Mouse (Mus musculus) CH12.LX (cell line): ENCODE data around the gene Card11. TPM values are rescaled to one million over a fixed set of nuclear protein-coding genes. Genes with fewer than 3 reads are reported as not detected.

Experiments used
- DNase-seq: peaks from one replicate; pipeline ENCODE4 v3.0.0-alpha.2; 2013; ENCODE audit errors: extremely low read depth
- H3K27ac ChIP-seq: 2 replicates; pipeline ENCODE4 v1.5.1; 2012; ENCODE audit warnings: low read depth, mild to moderate bottlenecking, control low read depth, moderate library complexity; ENCODE audit not compliant: insufficient read depth
- H3K27me3 ChIP-seq: replicated peaks from 2 replicates; pipeline ENCODE3; 2012; ENCODE audit warnings: inconsistent platforms
- H3K36me3 ChIP-seq, 2 experiments: replicated peaks in 1 of 2; 2 replicates each; pipeline versions ENCODE3 to v1.6.1; 2012; ENCODE audit warnings: inconsistent platforms in 1 of 2, low read length in 1 of 2, mild to moderate bottlenecking in 1 of 2, mixed read lengths in 1 of 2, moderate library complexity in 1 of 2; ENCODE audit not compliant: control insufficient read depth in 1 of 2, insufficient read depth in 1 of 2
- H3K4me1 ChIP-seq, 2 experiments: 2 replicates each; pipeline ENCODE4 v1.6.1; 2012; ENCODE audit warnings: inconsistent platforms in 1 of 2, moderate library complexity in 1 of 2; ENCODE audit not compliant: insufficient read depth in 2 of 2, control insufficient read depth in 1 of 2
- H3K4me2 ChIP-seq: 2 replicates; pipeline ENCODE4 v1.6.1; 2012; ENCODE audit warnings: low read depth, mild to moderate bottlenecking, control low read depth; ENCODE audit not compliant: poor library complexity, insufficient read depth, severe bottlenecking
- H3K4me3 ChIP-seq, 3 experiments: fragments of 150-350 bp in 1 of 3; sonication (generic) in 1 of 3; replicated peaks in 1 of 3; 2 replicates each; pipeline versions ENCODE3 to v1.5.1; 2011 to 2012; ENCODE audit warnings: low read depth in 2 of 3, low read length in 2 of 3, mild to moderate bottlenecking in 2 of 3, moderate library complexity in 2 of 3, control low read depth in 1 of 3, improper control_type of control experiment in 1 of 3, inconsistent platforms in 1 of 3, mixed read lengths in 1 of 3; ENCODE audit not compliant: poor library complexity in 1 of 3
- H3K79me2 ChIP-seq: replicated peaks from 2 replicates; pipeline ENCODE4 v1.6.1; 2012; ENCODE audit warnings: mild to moderate bottlenecking, moderate library complexity; ENCODE audit not compliant: control insufficient read depth, poor library complexity, insufficient read depth, severe bottlenecking; ENCODE audit errors: extremely low read depth
- H3K9ac ChIP-seq: 2 replicates; pipeline ENCODE4 v1.6.1; 2012; ENCODE audit warnings: low read depth, mild to moderate bottlenecking, control low read depth, moderate library complexity; ENCODE audit not compliant: insufficient read depth
- H3K9me3 ChIP-seq: replicated peaks from 2 replicates; pipeline ENCODE3; 2012; ENCODE audit warnings: low read length, inconsistent platforms, mixed read lengths
- CHD2 ChIP-seq: IDR thresholded peaks from 2 replicates; pipeline ENCODE4 v1.6.1; 2011; ENCODE audit warnings: low read length, improper control_type of control experiment
- CTCF ChIP-seq, 2 experiments: IDR thresholded peaks in 1 of 2; conservative IDR thresholded peaks in 1 of 2; 2 replicates each; pipeline ENCODE4 v1.5.1; 2011 to 2012; ENCODE audit warnings: low read depth in 2 of 2, low read length in 2 of 2, improper control_type of control experiment in 1 of 2, inconsistent platforms in 1 of 2, mild to moderate bottlenecking in 1 of 2, moderate library complexity in 1 of 2
- ETS1 ChIP-seq: conservative IDR thresholded peaks from 2 replicates; pipeline ENCODE4 v1.6.1; 2012; ENCODE audit warnings: low read depth, mild to moderate bottlenecking, inconsistent platforms, low read length, improper control_type of control experiment, moderate library complexity
- HCFC1 ChIP-seq: IDR thresholded peaks from 2 replicates; pipeline ENCODE4 v1.6.1; 2012; ENCODE audit warnings: low read depth, mild to moderate bottlenecking, inconsistent platforms, low read length, improper control_type of control experiment
- JUN ChIP-seq: IDR thresholded peaks from 2 replicates; pipeline ENCODE4 v1.6.1; 2011; ENCODE audit warnings: low read depth, mild to moderate bottlenecking, low read length, improper control_type of control experiment, moderate library complexity; ENCODE audit not compliant: insufficient read depth
- MAX ChIP-seq: IDR thresholded peaks from 2 replicates; pipeline ENCODE4 v1.6.1; 2011; ENCODE audit warnings: low read length, improper control_type of control experiment
- MXI1 ChIP-seq: IDR thresholded peaks from 2 replicates; pipeline ENCODE4 v1.6.1; 2011; ENCODE audit warnings: mild to moderate bottlenecking, low read depth, low read length, improper control_type of control experiment
- NRF1 ChIP-seq: IDR thresholded peaks from 2 replicates; pipeline ENCODE4 v1.6.1; 2014; ENCODE audit warnings: low read depth, mild to moderate bottlenecking, inconsistent platforms, low read length, improper control_type of control experiment, moderate library complexity
- POLR2A ChIP-seq: IDR thresholded peaks from 2 replicates; pipeline ENCODE4 v1.6.1; 2011; ENCODE audit warnings: low read depth, mild to moderate bottlenecking, improper control_type of control experiment, low read length
- POLR2AphosphoS2 ChIP-seq: IDR thresholded peaks from 2 replicates; pipeline ENCODE4 v1.6.1; 2011; ENCODE audit warnings: low read depth, low read length, improper control_type of control experiment
- RAD21 ChIP-seq: IDR thresholded peaks from 2 replicates; pipeline ENCODE4 v1.6.1; 2011; ENCODE audit warnings: low read depth, mild to moderate bottlenecking, low read length, improper control_type of control experiment, moderate library complexity
- SMC3 ChIP-seq: IDR thresholded peaks from 2 replicates; pipeline ENCODE4 v1.6.1; 2011; ENCODE audit warnings: low read depth, low read length, improper control_type of control experiment
- TCF12 ChIP-seq: IDR thresholded peaks from 2 replicates; pipeline ENCODE4 v1.6.1; 2014; ENCODE audit warnings: low read depth, mild to moderate bottlenecking, inconsistent platforms, low read length, improper control_type of control experiment
- UBTF ChIP-seq: IDR thresholded peaks from 2 replicates; pipeline ENCODE4 v1.6.1; 2012; ENCODE audit warnings: low read depth, mild to moderate bottlenecking, inconsistent platforms, low read length, improper control_type of control experiment, moderate library complexity
- ZKSCAN1 ChIP-seq: IDR thresholded peaks from 2 replicates; pipeline ENCODE4 v1.6.1; 2012; ENCODE audit warnings: low read depth, inconsistent platforms, low read length, improper control_type of control experiment, borderline replicate concordance
- ZMIZ1 ChIP-seq: IDR thresholded peaks from 2 replicates; pipeline ENCODE4 v1.6.1; 2012; ENCODE audit warnings: low read depth, mild to moderate bottlenecking, inconsistent platforms, low read length, improper control_type of control experiment
- dilution Hi-C: fragments of 300-500 bp; cut with MboI; formaldehyde crosslinking; loops from 2 replicates; pipeline ENCODE4 v1.14.3; 2020; ENCODE audit warnings: low sequenced_read_pairs; ENCODE audit not compliant: extremely low pct_unique_long_range_greater_than_20kb, extremely low pct_ligation_motif_present
- in situ Hi-C: fragments of 300-500 bp; cut with MboI; formaldehyde crosslinking; loops from 3 replicates; pipeline ENCODE4 v1.14.3; 2019; ENCODE audit warnings: low sequenced_read_pairs, low pct_ligation_motif_present, low pct_unique_long_range_greater_than_20kb, mixed read lengths
- polyA plus RNA-seq: library from polyadenylated mRNA; unstranded; fragments of >175 nt; gene quantifications from 2 replicates; pipeline ENCODE4 v1.2.1, GENCODE M21; 2012; ENCODE audit warnings: low read depth; ENCODE audit not compliant: insufficient read length
- total RNA-seq, 2 experiments: library from RNA; depleted of rRNA; stranded (reverse); fragments of 300-350 nt in 1 of 2; fragments of >200 nt in 1 of 2; gene quantifications; 2 replicates each; pipeline ENCODE4 v1.2.3; 2012 to 2014

Card11 gene
- total and polyA plus RNA-seq, 3 experiments, result 16.1 to 84.6 (median 31.9) TPM

- peaks cover 8% of the 10 kb centered on the region for H3K9me3 ChIP-seq
- in situ Hi-C loops, result no loop called here
- peak; percentile 25 to 65; a peak in 3 of 4 replicates for TF ChIP-seq CTCF (conservative IDR thresholded peaks at IDR 0.05 in 1 of 2, IDR thresholded peaks at IDR 0.05 in 1 of 2; ENCODE audit: low read depth in 2 of 2, low read length in 2 of 2)
- TF ChIP-seq SMC3, result peak; percentile 60
- no peak for TF ChIP-seq MAX
- TF ChIP-seq RAD21, result peak; percentile 47
- no peak for TF ChIP-seq POLR2AphosphoS2
- TF ChIP-seq NRF1, result no peak
- TF ChIP-seq MXI1, result no peak
- TF ChIP-seq CHD2, result no peak
- no peak for TF ChIP-seq ZKSCAN1
- TF ChIP-seq TCF12, result no peak
- no peak for TF ChIP-seq POLR2A
- TF ChIP-seq, all 38 proteins: peak for 3
- dilution Hi-C loops, result no loop called here
- Histone ChIP-seq H3K4me3 (no peak overlapping the region), H3K4me1 (peaks cover 17 to 22% of the 10 kb centered on the region in 2 experiments), H3K27ac (no peak overlapping the region), H3K27me3 (no peaks in the 10 kb centered on the region), H3K9ac (no peak overlapping the region), H3K79me2 (peaks cover 78% of the 10 kb centered on the region), H3K36me3 (peaks cover 51 to 87% of the 10 kb centered on the region in 2 experiments), H3K4me2 (no peak overlapping the region)
- peak; percentile 56 for DNase-seq
Measured at GRCm38 (mm10) chr5:140962945-140963344, 37.4 kb downstream of the Card11 start.

DNA sequence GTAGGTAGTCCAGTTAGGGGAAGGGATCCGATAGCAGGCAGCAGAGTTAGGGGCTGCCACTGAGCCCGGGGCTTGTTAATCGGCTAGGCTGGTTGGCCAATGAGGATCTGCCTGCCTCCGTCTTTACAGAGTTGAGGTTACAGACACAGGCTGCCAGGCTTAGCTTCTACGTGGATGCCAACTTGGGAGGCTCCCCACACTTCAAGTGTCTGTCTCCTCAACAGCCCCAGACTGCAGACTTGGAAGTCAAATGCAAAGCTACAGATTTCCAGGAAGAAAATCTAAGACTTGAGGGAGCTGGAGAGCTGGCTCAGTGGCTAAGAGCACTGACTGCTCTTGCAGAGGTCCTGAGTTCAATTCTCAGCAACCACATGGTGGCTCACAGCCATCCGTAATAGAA, 39.6 kb downstream of the Card11 start:
- no peak overlapping the region for H3K4me2 ChIP-seq
- no peak overlapping the region for H3K4me3 ChIP-seq
- peaks cover 11 to 17% of the 10 kb centered on the region in 2 experiments for H3K4me1 ChIP-seq
- TF ChIP-seq HCFC1, result no peak
- no peaks in the 10 kb centered on the region for H3K9me3 ChIP-seq
- H3K9ac ChIP-seq, result no peak overlapping the region
- dilution Hi-C loops (no loop called here), in situ Hi-C loops (no loop called here)
- H3K36me3 ChIP-seq, result peaks cover 50 to 87% of the 10 kb centered on the region in 2 experiments
- H3K79me2 ChIP-seq, result peaks cover 63% of the 10 kb centered on the region
- H3K27me3 ChIP-seq, result no peaks in the 10 kb centered on the region
- H3K27ac ChIP-seq, result no peak overlapping the region
- DNase-seq, result no peak

- no peak overlapping the region for H3K4me3 ChIP-seq
- no peak for DNase-seq
- TF ChIP-seq HCFC1 (no peak), ZMIZ1 (no peak), JUN (no peak), ETS1 (no peak), RAD21 (no peak), UBTF (no peak)
- no peaks in the 10 kb centered on the region for H3K9me3 ChIP-seq
- peaks cover 48 to 86% of the 10 kb centered on the region in 2 experiments for H3K36me3 ChIP-seq
- in situ Hi-C loops, result no loop called here
- H3K27ac ChIP-seq, result no peak overlapping the region
- dilution Hi-C loops, result no loop called here
- no peak overlapping the region for H3K4me2 ChIP-seq
- no peaks in the 10 kb centered on the region for H3K27me3 ChIP-seq
- peaks cover 67% of the 10 kb centered on the region for H3K79me2 ChIP-seq
- peaks cover 12 to 22% of the 10 kb centered on the region in 2 experiments for H3K4me1 ChIP-seq
- no peak overlapping the region for H3K9ac ChIP-seq
Measured at GRCm38 (mm10) chr5:140959160-140959559, 41.2 kb downstream of the Card11 start.
